Mouse (Mus musculus) lung, postnatal 0 days (tissue): Measurements from ENCODE around the gene Pias1. TPM values are rescaled to one million over a fixed set of nuclear protein-coding genes. Genes with fewer than 3 reads are reported as not detected.
"Not testable (repeated sequence)": the region's sequence is repeated elsewhere in the genome, so short reads cannot be mapped to it uniquely, and the experiment has no call there.

Experiments
- ATAC-seq: fragments of 200-750 bp; cut with Nextera tagmentation; 2 replicates; pipeline ENCODE4 v1.8.0; 2017; ENCODE audit warnings: moderate library complexity
- DNase-seq: peaks from one replicate; pipeline ENCODE4 v3.0.0-alpha.2; 2016; ENCODE audit warnings: low spot score
- H3K27ac ChIP-seq: fragments of 300-500 bp; sonication (generic); 2 replicates; pipeline ENCODE4 v1.5.1; 2014; ENCODE audit warnings: antibody characterized with exemption, mild to moderate bottlenecking, low read length, mixed read lengths
- H3K27me3 ChIP-seq: fragments of 300-500 bp; sonication (generic); replicated peaks from 2 replicates; pipeline ENCODE4 v1.6.1; 2014; ENCODE audit warnings: low read length, mixed read lengths; ENCODE audit not compliant: insufficient read depth
- H3K36me3 ChIP-seq: fragments of 300-500 bp; sonication (generic); 2 replicates; pipeline ENCODE4 v1.6.1; 2014; ENCODE audit warnings: low read length, mixed read lengths; ENCODE audit not compliant: insufficient read depth
- H3K4me1 ChIP-seq: fragments of 300-500 bp; sonication (generic); 2 replicates; pipeline ENCODE4 v1.6.1; 2014; ENCODE audit warnings: antibody characterized with exemption, low read depth, low read length, mixed read lengths; ENCODE audit not compliant: insufficient read depth
- H3K4me2 ChIP-seq: fragments of 300-500 bp; sonication (generic); replicated peaks from 2 replicates; pipeline ENCODE4 v1.6.1; 2014; ENCODE audit warnings: low read depth, mild to moderate bottlenecking, low read length, moderate library complexity, mixed read lengths
- H3K4me3 ChIP-seq: fragments of 300-500 bp; sonication (generic); 2 replicates; pipeline ENCODE4 v1.5.1; 2014; ENCODE audit warnings: low read depth, low read length
- H3K9ac ChIP-seq: fragments of 300-500 bp; sonication (generic); replicated peaks from 2 replicates; pipeline ENCODE4 v1.6.1; 2014; ENCODE audit warnings: low read depth, mild to moderate bottlenecking
- H3K9me3 ChIP-seq: fragments of 300-500 bp; sonication (generic); 2 replicates; pipeline ENCODE4 v1.6.1; 2016; ENCODE audit warnings: low read length, mixed read lengths
- CTCF ChIP-seq: IDR thresholded peaks from 2 replicates; pipeline ENCODE4 v1.5.1; 2016; ENCODE audit warnings: antibody characterized with exemption, mild to moderate bottlenecking
- EP300 ChIP-seq: IDR thresholded peaks from 2 replicates; pipeline ENCODE4 v1.6.1; 2016; ENCODE audit warnings: antibody characterized with exemption, mild to moderate bottlenecking, control low read depth
- WGBS: fragments of 180-500 bp; shearing (Covaris S2); extraction: QIAGEN DNeasy Blood & Tissue Kit; methylation state at CpG from one replicate; pipeline ENCODE4 v1.1.7; 2014; 5-methylcytosine and 5-hydroxymethylcytosine counted together
- polyA plus RNA-seq: library from polyadenylated mRNA; unstranded; fragments of >200 nt; fragmentation: Nextera tagmentation; extraction: Ambion mirVana; gene quantifications from 2 replicates; pipeline ENCODE4 v1.2.1, GENCODE M21; 2015

Gene Pias1
- polyA plus RNA-seq, 1 experiment from 2014 or later = 59.6 TPM

- no peak overlapping the region for H3K9ac ChIP-seq
- WGBS = 71% methylated on average over 7 of the region's 7 CpGs
- no peaks in the 10 kb centered on the region for H3K27me3 ChIP-seq
- no peaks in the 10 kb centered on the region for H3K9me3 ChIP-seq
- TF ChIP-seq CTCF (no peak), EP300 (no peak)
- DNase-seq (no peak), ATAC-seq (no peak)
- no peak overlapping the region for H3K4me3 ChIP-seq
- no peak overlapping the region for H3K4me2 ChIP-seq
- H3K36me3 ChIP-seq = peaks cover 6% of the 10 kb centered on the region; the same call in 1 of the 2 replicates
- no peak overlapping the region for H3K27ac ChIP-seq
- H3K4me1 ChIP-seq = no peaks in the 10 kb centered on the region
Observed at GRCm38 (mm10) chr9:62876966-62877616, 110.6 kb downstream of the Pias1 start.

DNA sequence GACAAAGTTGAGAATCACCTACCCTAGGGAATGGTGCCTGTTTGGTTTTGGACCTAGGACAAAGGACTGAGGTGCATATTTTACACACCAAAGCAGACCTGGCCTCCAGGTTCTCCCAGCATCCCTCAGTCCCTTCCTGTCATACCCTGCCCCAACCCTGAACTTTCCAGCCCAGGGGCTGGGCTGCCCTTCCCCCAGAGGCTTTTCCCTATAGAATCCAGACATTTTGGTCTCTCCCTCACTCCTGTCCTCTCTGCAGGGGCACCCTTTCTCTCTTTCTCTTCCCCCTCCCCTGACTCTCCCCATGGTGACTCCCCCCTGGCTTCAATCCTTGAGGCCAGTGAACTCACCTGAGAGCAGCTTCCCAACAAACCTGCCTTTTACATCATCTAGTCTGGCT is 117.0 kb downstream of the Pias1 start:
- DNase-seq (no peak), ATAC-seq (no peak)
- Histone ChIP-seq H3K36me3 (no peaks in the 10 kb centered on the region), H3K9ac (no peak overlapping the region), H3K27ac (no peak overlapping the region), H3K27me3 (no peaks in the 10 kb centered on the region), H3K4me2 (no peak overlapping the region), H3K4me3 (no peak overlapping the region), H3K4me1 (no peaks in the 10 kb centered on the region), H3K9me3 (no peaks in the 10 kb centered on the region)
- TF ChIP-seq EP300 = no peak

DNA sequence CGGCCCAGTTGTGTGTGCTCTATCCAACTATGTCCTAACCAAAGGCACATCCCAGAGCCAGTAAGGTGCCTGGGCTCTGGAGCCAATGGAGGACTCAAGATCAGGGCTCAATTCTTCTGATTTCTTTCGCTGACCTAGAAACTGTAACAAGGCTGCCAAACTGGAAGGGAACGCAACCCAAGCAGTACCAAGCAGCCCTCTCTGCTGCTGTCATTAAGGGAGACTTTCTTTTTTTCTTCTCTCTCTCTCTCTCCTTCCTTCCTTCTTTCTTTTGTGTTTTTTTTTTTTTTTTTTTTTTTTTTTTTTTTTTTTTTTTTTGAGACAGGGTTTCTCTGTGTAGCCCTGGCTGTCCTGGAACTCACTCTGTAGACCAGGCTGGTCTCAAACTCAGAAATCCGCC is 118.5 kb downstream of the Pias1 start:
- H3K9me3 ChIP-seq, H3K4me3 ChIP-seq, H3K27me3 ChIP-seq, H3K27ac ChIP-seq, H3K36me3 ChIP-seq, H3K9ac ChIP-seq, H3K4me1 ChIP-seq, ATAC-seq, H3K4me2 ChIP-seq, DNase-seq: not testable (repeated sequence)
- WGBS = 81% methylated on average over 4 of the region's 4 CpGs

GRCm38 (mm10) chr9:62860866-62861265 is 126.9 kb downstream of the Pias1 start:
- no peak for DNase-seq
- Histone ChIP-seq H3K36me3 (no peaks in the 10 kb centered on the region), H3K27me3 (no peaks in the 10 kb centered on the region), H3K9me3 (no peaks in the 10 kb centered on the region), H3K4me3 (no peak overlapping the region), H3K4me1 (peaks cover 14% of the 10 kb centered on the region; the same call in 1 of the 2 replicates), H3K4me2 (no peak overlapping the region), H3K27ac (no peak overlapping the region), H3K9ac (no peak overlapping the region)
- WGBS = 74% methylated on average over 4 of the region's 4 CpGs
- ATAC-seq = no peak
- TF ChIP-seq CTCF = no peak
- no peak for TF ChIP-seq EP300

DNA sequence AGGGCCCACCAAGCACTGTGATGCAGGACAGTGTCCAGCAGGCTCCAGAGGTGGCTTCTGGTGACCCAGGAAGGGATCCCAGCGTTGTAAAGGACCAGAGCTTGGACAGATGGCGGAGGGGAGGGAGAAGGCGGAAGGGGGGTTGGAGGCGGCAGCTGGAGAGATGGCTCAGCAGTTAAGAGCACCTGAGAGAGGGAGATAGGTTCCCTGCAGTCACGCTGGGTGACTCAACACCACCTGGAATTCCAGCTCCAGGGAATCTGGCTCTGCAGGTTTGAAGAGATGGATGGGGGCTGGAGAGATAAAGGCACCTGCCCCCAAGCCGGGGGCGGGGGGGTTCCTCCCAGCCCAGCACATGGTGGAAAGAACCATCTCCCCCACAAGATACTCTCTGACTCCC is 127.6 kb downstream of the Pias1 start:
- H3K4me3 ChIP-seq, H3K4me2 ChIP-seq, H3K36me3 ChIP-seq, H3K9me3 ChIP-seq, H3K27ac ChIP-seq, H3K27me3 ChIP-seq, DNase-seq, H3K9ac ChIP-seq: not testable (repeated sequence)
- WGBS = 51% methylated on average over 6 of the region's 7 CpGs
- peak; percentile 49 for ATAC-seq
- peaks cover 14% of the 10 kb centered on the region; the same call in 1 of the 2 replicates for H3K4me1 ChIP-seq

GRCm38 (mm10) chr9:62858266-62859019 is 129.3 kb downstream of the Pias1 start:
- H3K4me3 ChIP-seq = no peak overlapping the region
- ATAC-seq = no peak
- peak overlapping the region; percentile 36 for H3K4me2 ChIP-seq
- peaks cover 14% of the 10 kb centered on the region; the same call in 1 of the 2 replicates for H3K4me1 ChIP-seq
- no peak for DNase-seq
- no peaks in the 10 kb centered on the region for H3K27me3 ChIP-seq
- WGBS = 57% methylated on average over 8 of the region's 8 CpGs
- no peak for TF ChIP-seq CTCF
- no peak for TF ChIP-seq EP300
- no peak overlapping the region for H3K9ac ChIP-seq
- peak overlapping the region; percentile 43; the same call in 1 of the 2 replicates for H3K27ac ChIP-seq
- H3K36me3 ChIP-seq = no peaks in the 10 kb centered on the region
- H3K9me3 ChIP-seq = no peaks in the 10 kb centered on the region
